Mouse (Mus musculus) gastrocnemius, adult 8-10 months (tissue): Measurements from ENCODE around the gene Rwdd2b. TPM values are rescaled to one million over a fixed set of nuclear protein-coding genes. Genes with fewer than 3 reads are reported as not detected.

Source experiments
- DNase-seq, 2 experiments: peaks; one replicate each; pipeline ENCODE4 v3.0.0; 2022; ENCODE audit warnings: low spot score in 2 of 2
- total RNA-seq, 4 experiments: library from RNA; stranded (reverse); gene quantifications; 2 replicates each; pipeline ENCODE4 v1.2.4; 2022

Rwdd2b gene
- total RNA-seq, 4 experiments from 2014 or later, result 1.7 to 2.0 (median 1.9) TPM

DNA sequence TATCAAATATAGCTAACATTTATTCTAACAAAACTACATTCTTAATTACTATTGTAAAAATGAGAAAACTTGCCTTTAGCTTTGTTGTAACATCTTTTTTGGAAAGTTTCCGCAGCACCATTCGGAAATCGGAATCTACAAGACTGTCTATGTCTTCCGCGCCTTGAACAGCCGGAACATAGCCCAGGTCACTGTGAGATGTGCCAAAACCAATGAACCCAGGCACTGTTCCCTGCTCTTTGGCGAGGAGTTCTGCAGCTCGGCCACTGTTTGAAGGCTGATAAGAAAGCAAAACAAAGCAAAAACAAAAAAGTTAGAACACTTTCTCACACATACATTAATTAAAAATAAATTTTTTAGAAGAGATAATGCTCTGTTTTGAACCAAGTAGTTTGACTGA lies 12.9 kb downstream of the Rwdd2b start:
- no peak for DNase-seq

DNA sequence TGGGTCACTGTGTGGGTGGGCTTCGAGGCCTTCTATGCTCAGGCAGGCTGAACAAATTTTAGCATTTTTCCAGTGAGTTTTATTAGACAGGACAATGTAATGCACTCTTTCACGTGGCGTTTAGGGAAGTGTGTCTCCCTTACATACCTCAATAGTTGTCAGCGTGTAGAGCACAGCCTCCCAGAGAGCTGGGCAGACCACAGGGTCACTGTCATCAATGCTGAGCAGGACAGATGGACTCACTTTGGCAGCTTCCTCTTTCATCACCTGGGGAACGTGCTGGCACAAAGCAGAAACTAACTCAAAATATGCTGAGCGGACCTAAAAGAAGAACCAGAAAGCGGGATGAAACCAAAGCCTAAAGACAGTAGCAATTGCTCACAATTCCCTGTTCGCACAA lies 19.7 kb downstream of the Rwdd2b start:
- DNase-seq, result no peak

DNA sequence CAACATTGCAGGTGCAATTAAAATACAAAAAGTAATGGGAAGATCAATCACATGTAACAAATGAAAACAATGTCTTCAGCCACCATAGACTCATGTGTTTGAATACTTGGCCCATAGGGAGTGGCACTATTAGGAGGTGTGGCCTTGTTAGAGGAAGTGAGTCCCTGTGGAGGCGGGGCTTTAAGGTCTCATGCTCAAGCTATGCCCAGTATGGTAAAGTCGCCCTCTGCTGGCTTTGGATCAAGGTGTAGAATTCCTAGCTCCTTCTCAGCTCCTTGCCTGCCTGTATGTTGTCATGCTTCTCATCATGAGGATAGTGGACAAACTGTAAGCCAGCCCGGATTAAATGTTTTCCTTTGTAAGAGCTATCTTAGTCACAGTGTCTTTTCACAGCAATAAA lies 35.4 kb downstream of the Rwdd2b start:
- no peak for DNase-seq

DNA sequence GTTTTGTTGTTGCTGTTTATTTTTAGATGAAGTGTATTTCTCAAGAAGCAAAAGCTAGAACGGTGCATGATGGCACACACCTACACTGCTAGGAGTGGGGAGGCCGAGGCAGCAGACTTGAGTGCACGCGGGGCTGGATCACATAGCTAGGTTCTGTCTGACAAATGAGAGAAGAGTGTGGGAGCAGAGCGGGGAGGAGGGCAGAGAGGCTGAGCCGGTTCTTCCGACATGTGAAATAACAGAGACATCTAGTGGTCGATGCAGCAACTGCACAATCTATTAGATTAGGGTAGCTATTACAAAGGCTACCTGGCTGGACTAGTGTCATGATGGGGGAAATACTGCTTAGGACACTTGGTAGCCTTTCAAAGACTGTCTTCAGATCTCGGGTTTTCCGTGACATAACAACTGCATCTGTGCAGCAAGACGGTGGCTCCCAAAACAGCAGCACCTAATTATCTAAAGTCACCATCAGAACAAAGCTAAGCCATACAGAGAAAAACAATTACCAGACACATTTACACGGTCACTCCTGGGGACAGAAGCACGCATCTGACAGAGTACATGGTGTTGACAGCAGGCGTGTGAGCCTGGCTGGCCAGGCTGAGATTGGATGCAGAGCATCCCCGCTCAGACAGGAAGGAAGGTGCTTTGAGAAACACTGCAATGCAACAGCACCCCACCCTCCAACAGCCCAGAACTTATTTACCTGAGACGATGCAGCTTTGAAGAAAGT lies 46.4 kb downstream of the Rwdd2b start:
- peak; percentile 8 to 20 for DNase-seq

DNA sequence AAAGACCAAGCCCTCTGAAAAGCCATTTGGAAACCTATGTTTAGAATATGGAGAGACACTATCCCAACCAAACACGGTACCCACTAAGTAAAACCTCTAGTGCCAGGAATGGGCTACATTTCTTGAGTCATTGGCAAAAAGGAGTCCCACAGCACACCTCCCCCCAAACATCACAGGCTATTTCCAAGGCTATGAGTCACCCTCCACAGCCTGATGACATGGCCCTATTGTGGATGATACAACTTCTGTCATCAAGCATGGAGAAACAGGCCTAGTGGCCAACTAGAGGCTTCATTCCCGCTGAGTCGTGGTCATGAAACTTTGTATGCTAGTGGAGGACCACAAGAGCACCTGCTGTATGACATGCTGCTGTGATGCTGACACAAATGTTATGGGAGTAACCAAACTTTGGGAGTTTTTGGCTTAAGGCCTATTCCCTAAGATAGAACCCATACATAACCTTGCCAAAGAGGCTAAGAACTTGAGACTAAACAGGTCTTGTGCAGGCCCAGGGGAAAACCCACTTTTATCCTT lies 52.9 kb downstream of the Rwdd2b start:
- no peak for DNase-seq

DNA sequence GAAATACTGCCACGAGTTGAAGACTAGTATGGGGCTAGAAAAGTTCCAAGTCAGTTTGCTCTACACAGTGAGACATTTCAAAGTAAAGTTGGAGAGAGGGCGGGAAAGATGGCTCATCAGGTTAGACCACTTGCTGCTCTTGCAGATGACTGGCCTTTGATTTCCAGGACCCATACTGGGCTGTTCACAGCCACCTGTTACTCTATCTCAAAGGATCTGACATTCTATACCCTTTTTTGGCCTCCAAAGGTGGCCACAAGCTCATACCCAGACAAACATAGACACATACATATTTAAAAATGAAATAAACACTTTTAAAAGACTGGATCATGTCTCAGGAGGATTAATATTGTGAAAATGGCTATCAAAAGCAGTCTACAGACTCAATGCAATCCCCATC lies 56.0 kb downstream of the Rwdd2b start:
- no peak for DNase-seq

Other genes starting within 250 kb of the Rwdd2b start
- 10 to 100 TPM in 1 of 4 experiments, 1 to 10 TPM in 3; 7.9 to 10.7 (median 8.8) TPM for gene N6amt1, start 86.4 kb downstream of the Rwdd2b start, total RNA-seq
- gene Ltn1, start 8.0 kb downstream of the Rwdd2b start, total RNA-seq, result 10 to 100 TPM; 26.2 to 32.7 (median 28.6) TPM
- gene Usp16, start 14.1 kb upstream of the Rwdd2b start, total RNA-seq, result 10 to 100 TPM; 55.6 to 73.7 (median 58.3) TPM
- 100 to 1,000 TPM; 100 to 122 (median 106) TPM for gene Cct8, start 55.3 kb upstream of the Rwdd2b start, total RNA-seq
- gene Map3k7cl, start 112.8 kb upstream of the Rwdd2b start, total RNA-seq, result 10 to 100 TPM in 2 of 4 experiments, 1 to 10 TPM in 2; 4.5 to 12.3 (median 9.6) TPM